Mouse (Mus musculus) heart, postnatal 14 days (tissue): ENCODE results near the gene Rbm20. TPM values are rescaled to one million over a fixed set of nuclear protein-coding genes. Genes with fewer than 3 reads are reported as not detected.

Experiments used
- total RNA-seq, 2 experiments: library from RNA; stranded (reverse); gene quantifications; 2 replicates each; pipeline ENCODE4 v1.2.3; 2021

Rbm20 gene
- total RNA-seq, 2 experiments from 2014 or later, result 224 to 225 TPM

Other genes starting within 250 kb of the Rbm20 start
- 10 to 100 TPM in 1 of 2 experiments, 1 to 10 TPM in 1; 9.9 to 10.0 TPM for gene Dusp5, start 148.2 kb upstream of the Rbm20 start, total RNA-seq
- gene Nutf2-ps1, start 88.2 kb upstream of the Rbm20 start, total RNA-seq, result 10 to 100 TPM; 85.0 to 85.9 TPM
- 10 to 100 TPM; 22.1 to 22.8 TPM for gene Smc3, start 76.9 kb upstream of the Rbm20 start, total RNA-seq
- gene Pdcd4, start 214.9 kb downstream of the Rbm20 start, total RNA-seq, result 10 to 100 TPM; 24.8 to 25.6 TPM